Mouse (Mus musculus) erythroblast, embryonic 14.5 days (primary cell): ENCODE data around the gene Trim2.

ENCODE experiments used
- GATA1 ChIP-seq: IDR thresholded peaks from 2 replicates; pipeline ENCODE4 v1.6.1; 2012; ENCODE audit warnings: low read length, inconsistent platforms, mixed read lengths
- TAL1 ChIP-seq: IDR thresholded peaks from 3 replicates; pipeline ENCODE4 v1.6.1; 2012; ENCODE audit warnings: low read length, inconsistent platforms, mixed read lengths

GRCm38 (mm10) chr3:84259281-84260023, 47.2 kb downstream of the Trim2 start:
- TF ChIP-seq GATA1, result no peak
- no peak for TF ChIP-seq TAL1
